Mouse (Mus musculus) heart, embryonic 12.5 days (tissue): ENCODE data around the gene Rnf26. TPM values are rescaled to one million over a fixed set of nuclear protein-coding genes. Genes with fewer than 3 reads are reported as not detected.
A peak's percentile ranks its signal among the peaks of the same experiment; 100 is the strongest.

ENCODE experiments used
- ATAC-seq: fragments of 200-750 bp; cut with Nextera tagmentation; 2 replicates; pipeline ENCODE4 v1.8.0; 2017; ENCODE audit warnings: moderate TSS enrichment, moderate library complexity; ENCODE audit not compliant: insufficient number of reproducible peaks, low FRiP score
- H3K27ac ChIP-seq: fragments of 300-500 bp; sonication (generic); 2 replicates; pipeline ENCODE4 v1.5.1; 2016; ENCODE audit warnings: mild to moderate bottlenecking, moderate library complexity; ENCODE audit not compliant: poor library complexity, severe bottlenecking
- H3K27me3 ChIP-seq: fragments of 300-500 bp; sonication (generic); replicated peaks from 2 replicates; pipeline ENCODE4 v1.6.1; 2016; ENCODE audit warnings: mild to moderate bottlenecking, moderate library complexity
- H3K36me3 ChIP-seq: fragments of 300-500 bp; sonication (generic); 2 replicates; pipeline ENCODE4 v1.6.1; 2016; ENCODE audit warnings: mild to moderate bottlenecking, moderate library complexity
- H3K4me1 ChIP-seq: fragments of 300-500 bp; sonication (generic); replicated peaks from 2 replicates; pipeline ENCODE4 v1.6.1; 2016; ENCODE audit warnings: mild to moderate bottlenecking
- H3K4me2 ChIP-seq: fragments of 300-500 bp; sonication (generic); 2 replicates; pipeline ENCODE4 v1.6.1; 2016; ENCODE audit warnings: mild to moderate bottlenecking, moderate library complexity
- H3K4me3 ChIP-seq: fragments of 300-500 bp; sonication (generic); 2 replicates; pipeline ENCODE4 v1.5.1; 2016; ENCODE audit warnings: mild to moderate bottlenecking
- H3K9ac ChIP-seq: fragments of 300-500 bp; sonication (generic); 2 replicates; pipeline ENCODE4 v1.6.1; 2016; ENCODE audit warnings: mild to moderate bottlenecking, moderate library complexity
- H3K9me3 ChIP-seq: fragments of 300-500 bp; sonication (generic); replicated peaks from 2 replicates; pipeline ENCODE4 v1.6.1; 2016; ENCODE audit warnings: mild to moderate bottlenecking, moderate library complexity
- WGBS: fragments of 180-500 bp; shearing (Covaris S2); methylation state at CpG from one replicate; pipeline ENCODE4 v1.1.7; 2016; 5-methylcytosine and 5-hydroxymethylcytosine counted together
- polyA plus RNA-seq: library from polyadenylated mRNA; unstranded; fragments of >200 nt; fragmentation: Nextera tagmentation; extraction: Ambion mirVana; gene quantifications from 2 replicates; pipeline ENCODE4 v1.2.1, GENCODE M21; 2016

Rnf26 gene
- polyA plus RNA-seq, 1 experiment from 2014 or later, result 51.3 TPM

- Histone ChIP-seq H3K27ac (peak within 1 kb of the TSS; percentile 46), H3K4me2 (peak within 1 kb of the TSS; percentile 49), H3K9ac (peak within 1 kb of the TSS; percentile 55), H3K4me1 (peaks cover 56% of the 10 kb centered on the region), H3K4me3 (no peak within 1 kb of the TSS), H3K9me3 (no peaks in the 10 kb centered on the region), H3K27me3 (no peaks in the 10 kb centered on the region), H3K36me3 (peaks cover 11% of the 10 kb centered on the region)
- WGBS, result 28% methylated on average over 8 of the region's 8 CpGs
- ATAC-seq, result peak; percentile 52; the same call in 1 of the 2 replicates
These were observed 6.2 kb downstream of the Rnf26 start, which contains the start of gene C1qtnf5 for GRCm38 (mm10) chr9:44107110-44107509. Gene C1qtnf5 (plus strand): TSS chr9:44107245.

GRCm38 (mm10) chr9:44106596-44106995 lies 6.7 kb downstream of the Rnf26 start:
- H3K27me3 ChIP-seq, result no peaks in the 10 kb centered on the region
- H3K4me3 ChIP-seq, result no peak overlapping the region
- 0 out of 2 replicates have a peak overlapping the region, but pooled peaks have one; percentile 2 for H3K9ac ChIP-seq
- H3K4me2 ChIP-seq, result no peak overlapping the region
- peaks cover 11% of the 10 kb centered on the region for H3K36me3 ChIP-seq
- WGBS, result 74% methylated on average over 4 of the region's 4 CpGs
- ATAC-seq, result no peak
- H3K9me3 ChIP-seq, result no peaks in the 10 kb centered on the region
- H3K4me1 ChIP-seq, result peaks cover 51% of the 10 kb centered on the region
- H3K27ac ChIP-seq, result no peak overlapping the region

- H3K4me3 ChIP-seq, result no peak overlapping the region
- H3K27me3 ChIP-seq, result no peaks in the 10 kb centered on the region
- WGBS, result 93% methylated on average over 7 of the region's 7 CpGs
- ATAC-seq, result no peak
- no peak overlapping the region for H3K27ac ChIP-seq
- peaks cover 49% of the 10 kb centered on the region for H3K4me1 ChIP-seq
- no peak overlapping the region for H3K4me2 ChIP-seq
- H3K9ac ChIP-seq, result no peak overlapping the region
- peaks cover 11% of the 10 kb centered on the region for H3K36me3 ChIP-seq
- no peaks in the 10 kb centered on the region for H3K9me3 ChIP-seq
These were observed 7.1 kb downstream of the Rnf26 start for GRCm38 (mm10) chr9:44106182-44106581.

- H3K4me3 ChIP-seq, result no peak overlapping the region
- H3K9ac ChIP-seq, result no peak overlapping the region
- H3K4me2 ChIP-seq, result no peak overlapping the region
- no peak for ATAC-seq
- H3K9me3 ChIP-seq, result no peaks in the 10 kb centered on the region
- peaks cover 47% of the 10 kb centered on the region for H3K4me1 ChIP-seq
- WGBS, result 84% methylated on average over 10 of the region's 10 CpGs
- H3K36me3 ChIP-seq, result peaks cover 11% of the 10 kb centered on the region
- no peak overlapping the region for H3K27ac ChIP-seq
- H3K27me3 ChIP-seq, result no peaks in the 10 kb centered on the region
These were observed 7.5 kb downstream of the Rnf26 start for GRCm38 (mm10) chr9:44105781-44106180.

GRCm38 (mm10) chr9:44104881-44105280 lies 8.4 kb downstream of the Rnf26 start:
- no peaks in the 10 kb centered on the region for H3K9me3 ChIP-seq
- no peak overlapping the region for H3K27ac ChIP-seq
- peaks cover 11% of the 10 kb centered on the region for H3K36me3 ChIP-seq
- no peak for ATAC-seq
- no peak overlapping the region for H3K4me2 ChIP-seq
- no peak overlapping the region for H3K4me3 ChIP-seq
- H3K9ac ChIP-seq, result no peak overlapping the region
- WGBS, result 86% methylated on average over 7 of the region's 7 CpGs
- no peaks in the 10 kb centered on the region for H3K27me3 ChIP-seq
- H3K4me1 ChIP-seq, result peaks cover 38% of the 10 kb centered on the region

GRCm38 (mm10) chr9:44101490-44101889 lies 11.8 kb downstream of the Rnf26 start, which contains the start of gene Mfrp:
Gene Mfrp (plus strand): TSS chr9:44101729.
- Histone ChIP-seq H3K36me3 (peaks cover 7% of the 10 kb centered on the region), H3K9ac (no peak within 1 kb of the TSS), H3K4me1 (peaks cover 13% of the 10 kb centered on the region), H3K27ac (no peak within 1 kb of the TSS), H3K4me3 (no peak within 1 kb of the TSS), H3K27me3 (no peaks in the 10 kb centered on the region), H3K9me3 (no peaks in the 10 kb centered on the region), H3K4me2 (no peak within 1 kb of the TSS)
- no peak for ATAC-seq
- WGBS, result 75% methylated on average over 9 of the region's 9 CpGs

GRCm38 (mm10) chr9:44096536-44096935 lies 16.8 kb downstream of the Rnf26 start:
- H3K27me3 ChIP-seq, result no peaks in the 10 kb centered on the region
- H3K9ac ChIP-seq, result no peak overlapping the region; the same call in 1 of the 2 replicates
- 21% methylated on average over 9 of the region's 9 CpGs for WGBS
- H3K36me3 ChIP-seq, result peaks cover 30% of the 10 kb centered on the region
- H3K4me1 ChIP-seq, result peaks cover 38% of the 10 kb centered on the region
- H3K4me2 ChIP-seq, result no peak overlapping the region
- peak; percentile 43 for ATAC-seq
- H3K4me3 ChIP-seq, result no peak overlapping the region
- H3K27ac ChIP-seq, result peak overlapping the region; percentile 90
- H3K9me3 ChIP-seq, result no peaks in the 10 kb centered on the region

- Histone ChIP-seq H3K36me3 (peaks cover 37% of the 10 kb centered on the region), H3K4me2 (no peak overlapping the region), H3K4me3 (no peak overlapping the region), H3K9me3 (no peaks in the 10 kb centered on the region), H3K27ac (peak overlapping the region; percentile 90; the same call in 1 of the 2 replicates), H3K27me3 (no peaks in the 10 kb centered on the region), H3K4me1 (peaks cover 38% of the 10 kb centered on the region), H3K9ac (no peak overlapping the region)
- 86% methylated on average over 9 of the region's 9 CpGs for WGBS
- no peak for ATAC-seq
These were observed 17.5 kb downstream of the Rnf26 start for GRCm38 (mm10) chr9:44095781-44096180.

GRCm38 (mm10) chr9:44094737-44095136 lies 18.6 kb downstream of the Rnf26 start:
- H3K36me3 ChIP-seq, result peaks cover 48% of the 10 kb centered on the region
- 83% methylated on average over 3 of the region's 3 CpGs for WGBS
- ATAC-seq, result no peak
- no peaks in the 10 kb centered on the region for H3K27me3 ChIP-seq
- no peak overlapping the region for H3K9ac ChIP-seq
- H3K4me2 ChIP-seq, result no peak overlapping the region
- no peak overlapping the region for H3K4me3 ChIP-seq
- no peaks in the 10 kb centered on the region for H3K9me3 ChIP-seq
- peaks cover 43% of the 10 kb centered on the region for H3K4me1 ChIP-seq
- H3K27ac ChIP-seq, result no peak overlapping the region

GRCm38 (mm10) chr9:44093612-44094503 lies 19.5 kb downstream of the Rnf26 start:
- H3K36me3 ChIP-seq, result peaks cover 50% of the 10 kb centered on the region
- ATAC-seq, result peak; percentile 44; the same call in 1 of the 2 replicates
- H3K27me3 ChIP-seq, result no peaks in the 10 kb centered on the region
- H3K27ac ChIP-seq, result peak overlapping the region; percentile 6; the same call in 1 of the 2 replicates
- WGBS, result 42% methylated on average over 24 of the region's 24 CpGs
- H3K9ac ChIP-seq, result no peak overlapping the region
- no peak overlapping the region for H3K4me2 ChIP-seq
- H3K4me3 ChIP-seq, result no peak overlapping the region
- H3K4me1 ChIP-seq, result peaks cover 52% of the 10 kb centered on the region
- H3K9me3 ChIP-seq, result no peaks in the 10 kb centered on the region

- peaks cover 41% of the 10 kb centered on the region for H3K36me3 ChIP-seq
- H3K9ac ChIP-seq, result 0 out of 2 replicates have a peak overlapping the region, but pooled peaks have one; percentile 48
- no peaks in the 10 kb centered on the region for H3K9me3 ChIP-seq
- H3K4me2 ChIP-seq, result peak overlapping the region; percentile 96
- H3K4me1 ChIP-seq, result peaks cover 59% of the 10 kb centered on the region
- H3K27ac ChIP-seq, result peak overlapping the region; percentile 88
- no peak for ATAC-seq
- peaks cover 11% of the 10 kb centered on the region; the same call in 1 of the 2 replicates for H3K27me3 ChIP-seq
- WGBS, result 25% methylated on average over 12 of the region's 12 CpGs
- H3K4me3 ChIP-seq, result no peak overlapping the region
These were observed 24.3 kb downstream of the Rnf26 start for GRCm38 (mm10) chr9:44088877-44089608.
